7 mouse cellular contexts compared by ENCODE assay signal in the genomic region with DNA sequence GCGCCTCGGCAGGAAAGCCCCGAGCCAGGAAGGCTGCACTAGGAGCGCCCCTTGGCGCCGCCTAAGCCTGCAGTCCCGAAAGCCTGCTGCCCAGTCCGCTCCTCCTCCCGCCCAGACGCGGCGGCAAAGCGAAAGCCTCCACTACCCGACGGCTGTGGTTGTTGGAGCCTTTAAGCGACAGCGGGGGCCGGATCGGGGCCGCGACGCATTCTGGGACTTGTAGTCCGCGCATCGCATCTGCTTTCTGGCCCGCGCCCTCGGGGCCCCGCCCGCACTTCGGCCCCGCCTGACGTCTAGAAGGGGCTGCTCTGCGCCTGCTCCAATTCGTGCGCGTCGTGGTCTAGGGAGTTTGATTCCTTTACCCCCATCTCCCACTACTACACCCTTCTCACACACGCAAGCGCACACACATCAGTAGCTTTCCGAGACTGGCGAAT. TPM values are rescaled to one million over a fixed set of nuclear protein-coding genes. Genes with fewer than 3 reads are reported as not detected.
DNase-seq lines count a peak whose midpoint lies in the region; ATAC-seq lines count a peak whose summit lies in the region.

A gene (minus strand): TSS at position 77 of the 437 bp plus-strand sequence.

- peak within 1 kb of the TSS; percentile 88 for H3K4me3 ChIP-seq in embryonic facial prominence, embryonic 11.5 days (ENCODE audit: low read depth, low read length)
- peak within 1 kb of the TSS; percentile 81 for H3K4me3 ChIP-seq in limb, embryonic 11.5 days (ENCODE audit: low read depth, low read length)
- H3K4me3 ChIP-seq in midbrain, embryonic 14.5 days (replicated peaks; ENCODE audit: low read depth, low read length): peak within 1 kb of the TSS; percentile 78

- DNase-seq in adrenal gland, postnatal 14 days: peak; percentile 95
- DNase-seq in embryonic facial prominence, embryonic 11.5 days (ENCODE audit: low spot score): peak; percentile 97
- DNase-seq in heart, adult 11 months: peak; percentile 100
- DNase-seq in kidney, adult 18-20 months: peak; percentile 93
- DNase-seq in limb, embryonic 11.5 days (ENCODE audit: low spot score): peak; percentile 96
- peak; percentile 98 for DNase-seq in midbrain, embryonic 14.5 days
- DNase-seq in spleen, adult 18-20 months: peak; percentile 89 to 92

- ATAC-seq in embryonic facial prominence, embryonic 11.5 days (replicated peaks; ENCODE audit: insufficient number of reproducible peaks, low FRiP score, low TSS enrichment, low read depth): peak; percentile 94
- peak; percentile 89 for ATAC-seq in limb, embryonic 11.5 days (ENCODE audit: insufficient number of reproducible peaks, low FRiP score, low TSS enrichment, low read depth)
- peak; percentile 95 for ATAC-seq in midbrain, embryonic 14.5 days (ENCODE audit: low FRiP score, low TSS enrichment)

- no peaks in the 10 kb centered on the region; the same call in 1 of the 2 replicates for H3K4me1 ChIP-seq in embryonic facial prominence, embryonic 11.5 days (ENCODE audit: control insufficient read depth, insufficient read depth, low read length)
- peaks cover 9% of the 10 kb centered on the region for H3K4me1 ChIP-seq in limb, embryonic 11.5 days (ENCODE audit: control insufficient read depth, insufficient read depth, low read length)
- peaks cover 15% of the 10 kb centered on the region for H3K4me1 ChIP-seq in midbrain, embryonic 14.5 days (ENCODE audit: control insufficient read depth, insufficient read depth, low read length)

- no peaks in the 10 kb centered on the region for H3K27me3 ChIP-seq in embryonic facial prominence, embryonic 11.5 days (ENCODE audit: control insufficient read depth, insufficient read depth, low read length)
- no peaks in the 10 kb centered on the region for H3K27me3 ChIP-seq in limb, embryonic 11.5 days (ENCODE audit: control insufficient read depth, insufficient read depth, low read length)
- H3K27me3 ChIP-seq in midbrain, embryonic 14.5 days (ENCODE audit: control insufficient read depth, insufficient read depth, low read length): no peaks in the 10 kb centered on the region

- H3K9ac ChIP-seq in embryonic facial prominence, embryonic 11.5 days (replicated peaks; ENCODE audit: low read length): peak within 1 kb of the TSS; percentile 89
- H3K9ac ChIP-seq in limb, embryonic 11.5 days (ENCODE audit: low read length): peak within 1 kb of the TSS; percentile 87
- peak within 1 kb of the TSS; percentile 94 for H3K9ac ChIP-seq in midbrain, embryonic 14.5 days (replicated peaks; ENCODE audit: low read length)

- peak within 1 kb of the TSS; percentile 81 for H3K27ac ChIP-seq in embryonic facial prominence, embryonic 11.5 days (replicated peaks; ENCODE audit: low read depth, low read length)
- H3K27ac ChIP-seq in limb, embryonic 11.5 days (replicated peaks; ENCODE audit: low read depth, low read length): peak within 1 kb of the TSS; percentile 80
- peak within 1 kb of the TSS; percentile 91 for H3K27ac ChIP-seq in midbrain, embryonic 14.5 days (replicated peaks; ENCODE audit: low read depth, low read length)

- H3K4me2 ChIP-seq in embryonic facial prominence, embryonic 11.5 days (ENCODE audit: low read depth, low read length): peak within 1 kb of the TSS; percentile 72
- H3K4me2 ChIP-seq in limb, embryonic 11.5 days (ENCODE audit: low read depth, severe bottlenecking): peak within 1 kb of the TSS; percentile 71
- peak within 1 kb of the TSS; percentile 64 for H3K4me2 ChIP-seq in midbrain, embryonic 14.5 days (ENCODE audit: low read length)

- no peaks in the 10 kb centered on the region for H3K9me3 ChIP-seq in embryonic facial prominence, embryonic 11.5 days (replicated peaks; ENCODE audit: control insufficient read depth, low read length)
- H3K9me3 ChIP-seq in limb, embryonic 11.5 days (ENCODE audit: control insufficient read depth, low read length): no peaks in the 10 kb centered on the region
- H3K9me3 ChIP-seq in midbrain, embryonic 14.5 days (ENCODE audit: control insufficient read depth, low read length): no peaks in the 10 kb centered on the region

- WGBS in embryonic facial prominence, embryonic 11.5 days: under 1% methylated on average over 42 of the region's 42 CpGs
- 0% methylated on average over 42 of the region's 42 CpGs for WGBS in limb, embryonic 11.5 days
- WGBS in midbrain, embryonic 14.5 days: under 1% methylated on average over 42 of the region's 42 CpGs

- no peaks in the 10 kb centered on the region for H3K36me3 ChIP-seq in embryonic facial prominence, embryonic 11.5 days (replicated peaks; ENCODE audit: control insufficient read depth, insufficient read depth, low read depth, low read length)
- no peaks in the 10 kb centered on the region for H3K36me3 ChIP-seq in limb, embryonic 11.5 days (ENCODE audit: control insufficient read depth, insufficient read depth, low read length)
- no peaks in the 10 kb centered on the region for H3K36me3 ChIP-seq in midbrain, embryonic 14.5 days (ENCODE audit: control insufficient read depth, insufficient read depth, low read length)

RNA-seq across cellular contexts. Expression of the gene that starts here (rescaled TPM):
- 10.0 and 10.8 TPM in 2 replicates for total RNA-seq in adrenal gland, postnatal 14 days (2021)
- 2.9 and 4.3 TPM in 2 replicates for polyA plus RNA-seq in embryonic facial prominence, embryonic 11.5 days (2014; fragmentation: Nextera tagmentation; extraction: Ambion mirVana)
- 2.2 and 3.4 TPM in 2 replicates for polyA plus RNA-seq in limb, embryonic 11.5 days (2014; fragmentation: Nextera tagmentation; extraction: Ambion mirVana)
- polyA plus RNA-seq in midbrain, embryonic 14.5 days (2014; fragmentation: Nextera tagmentation; extraction: Ambion mirVana): 5.2 and 5.8 TPM in 2 replicates

Comparison
In these comparisons a context has a peak if more than half of its experiments do, and no peak if none do; other contexts are left out.
1. Peak in every context shown above with its lines: DNase-seq, ATAC-seq, H3K4me3 ChIP-seq and H3K27ac ChIP-seq.